Mouse (Mus musculus) MEL (cell line): ENCODE data around the gene Mrvi1.

Source experiments
- CHD2 ChIP-seq: IDR thresholded peaks from 2 replicates; pipeline ENCODE4 v1.6.1; 2011; ENCODE audit warnings: low read length, improper control_type of control experiment
- CTCF ChIP-seq, 3 experiments: IDR thresholded peaks in 2 of 3; conservative IDR thresholded peaks in 1 of 3; 2 replicates each; pipeline ENCODE4 v1.5.1; 2011 to 2012; ENCODE audit warnings: low read length in 3 of 3, low read depth in 2 of 3, mild to moderate bottlenecking in 2 of 3, improper control_type of control experiment in 1 of 3, inconsistent platforms in 1 of 3, mixed read lengths in 1 of 3, moderate library complexity in 1 of 3; ENCODE audit not compliant: control insufficient read depth in 1 of 3, insufficient read depth in 1 of 3, poor library complexity in 1 of 3, severe bottlenecking in 1 of 3
- E2F4 ChIP-seq: IDR thresholded peaks from 2 replicates; pipeline ENCODE4 v1.6.1; 2011; ENCODE audit warnings: low read depth, low read length, improper control_type of control experiment, borderline replicate concordance
- EP300 ChIP-seq, 2 experiments: IDR thresholded peaks; 2 replicates each; pipeline ENCODE4 v1.6.1; 2011; ENCODE audit warnings: improper control_type of control experiment in 2 of 2, low read length in 2 of 2, low read depth in 1 of 2, mild to moderate bottlenecking in 1 of 2
- ETS1 ChIP-seq: IDR thresholded peaks from 2 replicates; pipeline ENCODE4 v1.6.1; 2012; ENCODE audit warnings: low read depth, mild to moderate bottlenecking, inconsistent platforms, low read length, improper control_type of control experiment, moderate library complexity
- GABPA ChIP-seq: IDR thresholded peaks from 2 replicates; pipeline ENCODE4 v1.6.1; 2012; ENCODE audit warnings: low read depth, mild to moderate bottlenecking, inconsistent platforms, low read length, improper control_type of control experiment, moderate library complexity
- HCFC1 ChIP-seq: IDR thresholded peaks from 2 replicates; pipeline ENCODE4 v1.6.1; 2012; ENCODE audit warnings: low read depth, mild to moderate bottlenecking, inconsistent platforms, low read length, improper control_type of control experiment, moderate library complexity
- KAT2A ChIP-seq: conservative IDR thresholded peaks from 2 replicates; pipeline ENCODE4 v1.6.1; 2012; ENCODE audit warnings: low read depth, low read length, improper control_type of control experiment, inconsistent platforms
- MAX ChIP-seq: IDR thresholded peaks from 2 replicates; pipeline ENCODE4 v1.6.1; 2011; ENCODE audit warnings: low read length, improper control_type of control experiment
- MEF2A ChIP-seq: IDR thresholded peaks from 2 replicates; pipeline ENCODE4 v1.6.1; 2014; ENCODE audit warnings: low read depth, mild to moderate bottlenecking, inconsistent platforms, low read length, improper control_type of control experiment; ENCODE audit not compliant: poor library complexity, insufficient replicate concordance, severe bottlenecking; ENCODE audit errors: extremely low read depth
- POLR2A ChIP-seq, 2 experiments: IDR thresholded peaks; 2 replicates each; pipeline ENCODE4 v1.6.1; 2011 to 2012; ENCODE audit warnings: low read length in 2 of 2, mild to moderate bottlenecking in 2 of 2, control low read depth in 1 of 2, improper control_type of control experiment in 1 of 2, low read depth in 1 of 2, moderate library complexity in 1 of 2; ENCODE audit not compliant: control insufficient read depth in 1 of 2, insufficient read depth in 1 of 2, poor library complexity in 1 of 2
- POLR2AphosphoS2 ChIP-seq: IDR thresholded peaks from 2 replicates; pipeline ENCODE4 v1.6.1; 2011; ENCODE audit warnings: low read length, improper control_type of control experiment
- SMC3 ChIP-seq: IDR thresholded peaks from 2 replicates; pipeline ENCODE4 v1.6.1; 2011; ENCODE audit warnings: low read depth, low read length, improper control_type of control experiment

DNA sequence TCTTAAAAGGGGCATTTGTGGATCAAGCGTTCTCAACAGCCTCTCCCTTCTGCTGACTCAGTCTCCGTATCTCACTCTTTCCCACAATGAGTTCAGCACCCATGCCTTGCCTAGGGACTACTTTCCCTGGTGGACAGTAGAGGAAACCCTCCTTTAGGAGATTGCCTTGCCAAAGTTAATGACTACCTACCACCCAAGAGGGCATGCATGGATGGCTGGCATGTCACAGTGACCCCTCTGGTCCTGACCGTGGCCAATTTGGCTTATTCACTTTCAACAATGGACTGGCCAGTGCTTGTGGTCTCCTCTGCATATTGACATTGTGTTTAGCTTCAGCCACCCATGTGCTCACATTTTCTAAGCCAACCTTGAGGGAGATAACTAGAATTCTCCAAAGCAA, 19.8 kb downstream of the Mrvi1 start:
- TF ChIP-seq POLR2A (IDR thresholded peaks at IDR 0.05; ENCODE audit: control insufficient read depth in 1 of 2, insufficient read depth in 1 of 2, low read depth in 1 of 2, low read length in 2 of 2, poor library complexity in 1 of 2) (no peak), EP300 (IDR thresholded peaks at IDR 0.05; ENCODE audit: low read depth in 1 of 2, low read length in 2 of 2) (no peak), MEF2A (no peak), CTCF (IDR thresholded peaks at IDR 0.05 in 2 of 3, conservative IDR thresholded peaks at IDR 0.05 in 1 of 3; ENCODE audit: control insufficient read depth in 1 of 3, insufficient read depth in 1 of 3, low read depth in 2 of 3, low read length in 3 of 3, poor library complexity in 1 of 3, severe bottlenecking in 1 of 3) (no peak), ETS1 (no peak), POLR2AphosphoS2 (no peak), MAX (no peak), CHD2 (no peak), KAT2A (no peak), GABPA (no peak), E2F4 (no peak), HCFC1 (no peak), SMC3 (no peak)
